Mouse (Mus musculus): ENCODE results near the gene Gga1. TPM values are rescaled to one million over a fixed set of nuclear protein-coding genes. Genes with fewer than 3 reads are reported as not detected.

Gene Gga1
- total RNA-seq, 1 experiment from 2014 or later: 12.3 TPM

DNA sequence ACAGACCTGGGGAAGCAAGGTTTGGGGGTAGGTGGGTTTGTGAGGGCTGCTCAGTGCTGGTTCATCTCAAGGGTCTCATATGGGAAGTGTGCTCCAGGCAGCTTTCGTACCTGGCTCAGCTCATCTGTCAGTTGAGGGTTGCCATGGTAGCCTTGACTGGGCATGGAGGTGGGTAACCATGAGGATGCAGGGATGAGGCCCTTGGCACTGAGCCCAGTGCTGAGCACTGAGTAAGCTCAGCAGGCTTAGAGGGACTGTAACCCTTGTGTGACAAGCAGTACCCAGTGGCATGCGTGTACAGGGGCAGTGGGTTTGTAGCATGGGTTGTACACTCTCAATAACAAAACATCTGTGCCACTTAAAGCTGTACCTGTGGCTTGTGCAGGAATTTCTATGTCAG, 61.0 kb downstream of the Gga1 start:
- no peak for ATAC-seq (replicated peaks in 1 of 2; ENCODE audit: insufficient read depth in 1 of 2, low FRiP score in 2 of 2, low TSS enrichment in 1 of 2, low read depth in 1 of 2, poor library complexity in 2 of 2, severe bottlenecking in 2 of 2)

GRCm38 (mm10) chr15:78940325-78940724, 63.3 kb downstream of the Gga1 start:
- no peak for ATAC-seq (replicated peaks in 1 of 2; ENCODE audit: insufficient read depth in 1 of 2, low FRiP score in 2 of 2, low TSS enrichment in 1 of 2, low read depth in 1 of 2, poor library complexity in 2 of 2, severe bottlenecking in 2 of 2)

GRCm38 (mm10) chr15:78942663-78943062, 65.7 kb downstream of the Gga1 start:
- peak; percentile 66 to 67 for ATAC-seq (replicated peaks in 1 of 2; ENCODE audit: insufficient read depth in 1 of 2, low FRiP score in 2 of 2, low TSS enrichment in 1 of 2, low read depth in 1 of 2, poor library complexity in 2 of 2, severe bottlenecking in 2 of 2)

Other genes with a start within 250 kb of the Gga1 start
- gene Elfn2, start 158.4 kb upstream of the Gga1 start, total RNA-seq (2017): 0.20 and 1.3 TPM in 2 replicates
- gene Mfng, start 103.7 kb upstream of the Gga1 start, total RNA-seq (2017): 45.7 and 53.7 TPM in 2 replicates
- gene Card10, start 74.1 kb upstream of the Gga1 start, total RNA-seq (2017): 0.13 TPM in 1 of 2 replicates, not detected in the other
- gene Cdc42ep1, start 34.6 kb upstream of the Gga1 start, total RNA-seq (2017): not detected in 2 replicates
- gene Lgals2, start 21.7 kb upstream of the Gga1 start, total RNA-seq (2017): not detected in 2 replicates
- 1.7 TPM in 1 of 2 replicates, not detected in the other for gene Gm49510, start 22.5 kb downstream of the Gga1 start, total RNA-seq (2017)
- 19.9 and 27.4 TPM in 2 replicates for gene Sh3bp1, start 22.6 kb downstream of the Gga1 start, total RNA-seq (2017)
- gene Pdxp, start 36.7 kb downstream of the Gga1 start, total RNA-seq (2017): 7.7 and 8.4 TPM in 2 replicates
- 77.1 and 108 TPM in 2 replicates for gene Lgals1, start 49.5 kb downstream of the Gga1 start, total RNA-seq (2017)
- gene Nol12, start 57.7 kb downstream of the Gga1 start, total RNA-seq (2017): 23.7 and 37.5 TPM in 2 replicates
- 28.3 and 39.2 TPM in 2 replicates for gene Triobp, start 70.5 kb downstream of the Gga1 start, total RNA-seq (2017)
- gene H1f0, start 151.3 kb downstream of the Gga1 start, total RNA-seq (2017): 75.7 and 76.0 TPM in 2 replicates
- 1.5 and 1.7 TPM in 2 replicates for gene Galr3, start 164.7 kb downstream of the Gga1 start, total RNA-seq (2017)
- gene Ankrd54, start 185.7 kb downstream of the Gga1 start, total RNA-seq (2017): 15.1 and 15.6 TPM in 2 replicates
- gene Eif3l, start 198.0 kb downstream of the Gga1 start, total RNA-seq (2017): 204 and 224 TPM in 2 replicates
- gene Micall1, start 231.7 kb downstream of the Gga1 start, total RNA-seq (2017): 3.4 and 6.7 TPM in 2 replicates